Mouse (Mus musculus): Measurements from ENCODE around the gene BC003965.

DNA sequence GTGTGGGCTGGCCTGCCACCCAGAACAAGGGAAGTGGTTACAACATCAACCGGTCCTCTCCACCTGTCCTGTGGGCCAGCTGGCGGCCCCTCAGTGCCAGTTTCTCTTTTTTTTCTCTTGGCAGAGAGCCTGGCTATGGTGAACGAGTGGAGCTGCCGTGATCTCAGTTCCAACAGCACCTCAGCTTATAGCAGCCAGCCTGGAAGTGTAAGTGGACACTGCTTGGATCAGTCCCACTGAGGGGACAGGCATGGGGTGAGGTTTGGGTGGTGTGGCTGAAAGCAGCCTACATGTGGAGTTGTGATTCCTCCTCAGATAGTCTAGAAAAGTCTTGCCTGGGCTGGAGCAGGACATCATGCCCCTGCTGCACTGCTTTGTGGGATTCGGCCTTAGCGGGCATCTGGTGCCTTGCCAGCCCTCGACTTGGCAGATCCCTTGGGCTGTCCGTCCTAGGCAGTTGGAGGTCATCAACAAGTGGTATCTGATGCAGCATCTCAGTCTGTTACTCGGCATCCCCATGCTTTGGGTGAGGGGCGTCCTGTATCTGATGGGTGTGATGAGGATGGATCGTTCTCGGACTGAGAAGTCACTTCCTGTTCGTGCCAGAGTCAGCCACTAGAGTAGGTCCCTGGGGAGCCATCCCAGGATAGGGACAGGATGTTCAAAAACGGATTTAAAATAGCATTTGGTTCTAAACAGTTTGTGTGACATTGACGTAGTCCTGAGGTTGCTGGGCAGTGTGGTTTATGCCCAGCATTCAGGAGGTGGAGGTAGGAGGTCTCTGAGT is 26.5 kb downstream of the BC003965 start:
- TF ChIP-seq CTCF (IDR thresholded peaks at IDR 0.05; ENCODE audit: borderline replicate concordance, insufficient read depth, low read length): no peak
- TF ChIP-seq POLR2A (IDR thresholded peaks at IDR 0.05; ENCODE audit: low read depth, low read length): no peak

Measured in embryonic fibroblast, embryonic 13.5 days (primary cell).